Mouse (Mus musculus) brain, embryonic 14.5 days (tissue): ENCODE results near the gene Olfr519.

ENCODE experiments used
- CTCF ChIP-seq: fragments of 200-500 bp; IDR thresholded peaks from 2 replicates; pipeline ENCODE4 v1.5.1; 2012; ENCODE audit warnings: inconsistent platforms, mild to moderate bottlenecking, moderate library complexity, borderline replicate concordance; ENCODE audit not compliant: insufficient read depth, insufficient read length; ENCODE audit errors: extremely low read depth
- POLR2A ChIP-seq: fragments of 200-500 bp; IDR thresholded peaks from 2 replicates; pipeline ENCODE4 v1.6.1; 2012; ENCODE audit warnings: mild to moderate bottlenecking, inconsistent platforms, borderline replicate concordance; ENCODE audit not compliant: poor library complexity, insufficient read depth, insufficient read length, severe bottlenecking; ENCODE audit errors: extremely low read depth

DNA sequence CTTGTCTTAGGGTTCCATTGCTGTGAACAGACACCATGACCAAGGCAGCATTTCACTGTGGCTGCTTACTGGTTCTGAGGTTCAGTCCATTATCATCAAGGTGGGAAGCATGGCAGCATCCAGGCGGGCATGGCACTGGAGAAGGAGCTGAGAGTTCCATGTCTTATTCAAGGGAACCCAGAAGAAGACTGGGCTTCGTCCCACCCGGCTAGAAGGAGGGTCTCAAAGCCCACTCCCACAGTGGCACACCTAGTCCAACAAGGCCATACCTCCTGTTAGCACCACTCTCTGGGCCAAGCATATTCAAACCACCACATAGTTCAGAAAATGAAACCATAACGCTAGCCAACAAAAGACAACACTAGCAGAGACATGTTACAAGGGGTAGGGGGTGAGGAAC, 42.4 kb upstream of the Olfr519 start:
- TF ChIP-seq CTCF (no peak), POLR2A (no peak)
